Mouse (Mus musculus) heart, postnatal 0 days (tissue): Measurements from ENCODE around the gene Smyd3.

Source experiments
- CTCF ChIP-seq: IDR thresholded peaks from 2 replicates; pipeline ENCODE4 v1.5.1; 2016; ENCODE audit warnings: antibody characterized with exemption, control low read depth, low read depth
- EP300 ChIP-seq: IDR thresholded peaks from 2 replicates; pipeline ENCODE4 v1.6.1; 2016; ENCODE audit warnings: antibody characterized with exemption, low read depth

- TF ChIP-seq EP300 (no peak), CTCF (no peak)
These were observed 279.2 kb downstream of the Smyd3 start for GRCm38 (mm10) chr1:179238639-179239038.
